Mouse (Mus musculus) forebrain, embryonic 16.5 days (tissue): Measurements from ENCODE around the gene Tmem258. TPM values are rescaled to one million over a fixed set of nuclear protein-coding genes. Genes with fewer than 3 reads are reported as not detected.

Source experiments
- ATAC-seq: fragments of 200-750 bp; cut with Nextera tagmentation; 2 replicates; pipeline ENCODE4 v1.8.0; 2017; ENCODE audit warnings: mild to moderate bottlenecking, moderate library complexity
- H3K27ac ChIP-seq: fragments of 300-500 bp; sonication (generic); 2 replicates; pipeline ENCODE4 v1.5.1; 2014; ENCODE audit warnings: low read length, control low read depth
- H3K27me3 ChIP-seq: fragments of 300-500 bp; sonication (generic); replicated peaks from 2 replicates; pipeline ENCODE4 v1.6.1; 2014; ENCODE audit warnings: low read length; ENCODE audit not compliant: control insufficient read depth, insufficient read depth
- H3K36me3 ChIP-seq: fragments of 300-500 bp; sonication (generic); 2 replicates; pipeline ENCODE4 v1.6.1; 2014; ENCODE audit not compliant: control insufficient read depth, insufficient read depth
- H3K4me1 ChIP-seq: fragments of 300-500 bp; sonication (generic); replicated peaks from 2 replicates; pipeline ENCODE4 v1.6.1; 2014; ENCODE audit warnings: low read length; ENCODE audit not compliant: control insufficient read depth, insufficient read depth
- H3K4me2 ChIP-seq: fragments of 300-500 bp; sonication (generic); 2 replicates; pipeline ENCODE4 v1.6.1; 2014; ENCODE audit warnings: mild to moderate bottlenecking, low read length, control low read depth
- H3K4me3 ChIP-seq: fragments of 300-500 bp; sonication (generic); replicated peaks from 2 replicates; pipeline ENCODE4 v1.5.1; 2014; ENCODE audit warnings: mild to moderate bottlenecking, low read length, control low read depth
- H3K9ac ChIP-seq: fragments of 300-500 bp; sonication (generic); replicated peaks from 2 replicates; pipeline ENCODE4 v1.6.1; 2014; ENCODE audit warnings: low read depth, low read length, control low read depth
- H3K9me3 ChIP-seq: fragments of 300-500 bp; sonication (generic); 2 replicates; pipeline ENCODE4 v1.6.1; 2016; ENCODE audit warnings: low read length; ENCODE audit not compliant: control insufficient read depth
- WGBS: fragments of 180-500 bp; shearing (Covaris S2); extraction: QIAGEN DNeasy Blood & Tissue Kit; methylation state at CpG from one replicate; pipeline ENCODE4 v1.1.7; 2014; 5-methylcytosine and 5-hydroxymethylcytosine counted together
- polyA plus RNA-seq: library from polyadenylated mRNA; unstranded; fragments of >200 nt; fragmentation: Nextera tagmentation; extraction: Ambion mirVana; gene quantifications from 2 replicates; pipeline ENCODE4 v1.2.1, GENCODE M21; 2015

The Tmem258 gene
- polyA plus RNA-seq, 1 experiment from 2014 or later: 324 TPM

DNA sequence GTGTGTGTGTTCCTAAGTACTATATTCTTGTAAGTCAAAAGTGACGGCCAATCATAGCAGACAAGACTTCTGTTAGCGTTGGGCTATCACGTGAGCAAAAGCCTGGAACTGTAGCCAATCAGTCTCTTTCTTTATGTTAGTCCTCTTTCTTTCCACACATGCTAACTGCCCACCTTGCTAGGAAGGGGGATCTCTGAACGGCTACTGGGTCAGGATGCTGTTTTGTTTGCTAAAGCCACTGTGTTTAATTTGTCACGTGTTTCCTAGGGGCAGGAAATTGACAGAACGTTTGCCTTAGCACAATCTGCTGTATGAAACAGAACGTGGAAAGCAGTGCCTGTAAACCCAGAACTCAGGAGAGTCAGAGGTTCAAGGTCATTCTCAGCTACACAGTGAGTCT, 21.7 kb upstream of the Tmem258 start:
- H3K27me3 ChIP-seq: no peaks in the 10 kb centered on the region
- H3K9me3 ChIP-seq: no peaks in the 10 kb centered on the region
- H3K4me2 ChIP-seq: peak overlapping the region; percentile 54
- peaks cover 31% of the 10 kb centered on the region for H3K4me1 ChIP-seq
- WGBS: 32% methylated on average over 7 of the region's 7 CpGs
- peaks cover 6% of the 10 kb centered on the region for H3K36me3 ChIP-seq
- peak overlapping the region; percentile 72 for H3K4me3 ChIP-seq
- ATAC-seq: no peak
- peak overlapping the region; percentile 2; the same call in 1 of the 2 replicates for H3K27ac ChIP-seq
- peak overlapping the region; percentile 34 for H3K9ac ChIP-seq

DNA sequence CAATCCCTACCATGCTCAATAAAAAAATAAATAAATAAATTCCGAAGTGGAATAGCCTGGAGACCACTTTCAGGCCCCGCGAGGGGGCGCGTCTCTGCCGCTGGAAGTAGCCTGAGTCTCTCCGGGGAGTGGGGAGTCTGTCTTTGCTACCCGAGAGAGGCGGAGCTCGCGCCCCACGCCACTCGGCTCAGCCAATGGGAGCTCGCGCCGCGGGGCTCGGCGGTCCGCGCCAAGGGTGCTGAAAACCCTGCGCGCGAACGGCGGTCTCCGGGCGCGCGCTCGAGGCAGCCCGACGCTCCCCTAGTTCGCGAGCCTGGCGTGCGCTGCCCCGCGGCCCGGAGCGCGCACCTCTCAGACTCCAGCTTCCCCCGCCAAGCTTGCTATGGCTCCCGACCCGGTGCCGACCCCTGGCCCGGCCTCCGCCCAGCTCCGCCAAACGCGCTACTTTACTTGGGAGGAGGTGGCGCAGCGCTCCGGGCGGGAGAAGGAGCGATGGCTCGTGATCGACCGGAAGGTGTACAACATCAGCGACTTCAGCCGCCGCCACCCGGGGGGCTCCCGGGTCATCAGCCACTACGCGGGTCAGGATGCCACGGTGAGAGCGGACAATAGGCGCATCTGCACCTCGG, 21.0 kb upstream of the Tmem258 start, which contains the start of gene Fads1:
TSS of gene Fads1 (plus strand) at position 219 of the 629 bp plus-strand sequence.
- Histone ChIP-seq H3K36me3 (peaks cover 9% of the 10 kb centered on the region), H3K4me2 (peak within 1 kb of the TSS; percentile 89), H3K4me1 (peaks cover 38% of the 10 kb centered on the region), H3K9ac (peak within 1 kb of the TSS; percentile 94), H3K27me3 (no peaks in the 10 kb centered on the region), H3K9me3 (no peaks in the 10 kb centered on the region), H3K4me3 (peak within 1 kb of the TSS; percentile 72), H3K27ac (peak within 1 kb of the TSS; percentile 96)
- under 1% methylated on average over 69 of the region's 70 CpGs for WGBS
- ATAC-seq: peak; percentile 97

DNA sequence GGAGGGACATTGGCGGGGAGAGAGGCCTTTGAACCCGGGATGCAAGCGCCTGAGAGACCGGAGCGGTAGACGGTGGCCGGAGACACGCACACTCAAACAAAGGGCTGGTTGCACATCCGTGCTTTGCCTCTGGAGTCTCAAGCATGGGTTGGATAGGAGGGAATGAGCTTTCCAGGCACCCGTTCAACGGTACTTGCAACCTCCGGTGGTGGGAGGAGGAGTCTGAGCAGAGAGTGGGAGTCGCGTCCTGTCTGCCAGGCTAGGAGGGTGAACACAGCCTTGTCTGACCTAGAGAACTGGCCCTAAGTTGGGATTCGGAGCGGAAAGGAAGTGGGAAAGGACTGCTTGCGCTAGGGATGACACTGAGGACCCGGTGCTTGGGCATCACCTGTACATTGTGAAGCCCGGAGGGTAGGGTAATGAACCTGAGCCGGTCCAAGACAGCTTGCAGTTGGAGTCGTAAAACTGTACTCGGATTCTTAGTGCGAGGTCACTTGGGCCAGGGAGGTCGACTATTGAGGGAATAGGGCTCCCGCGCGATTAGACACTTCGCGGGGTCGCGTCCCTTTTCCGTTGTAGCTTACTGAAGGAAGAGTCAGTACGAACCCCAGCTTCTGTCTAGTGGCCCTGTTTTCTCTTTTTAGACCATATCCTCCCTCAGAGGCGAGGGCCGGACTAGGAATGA, 20.4 kb upstream of the Tmem258 start:
- under 1% methylated on average over 35 of the region's 35 CpGs for WGBS

DNA sequence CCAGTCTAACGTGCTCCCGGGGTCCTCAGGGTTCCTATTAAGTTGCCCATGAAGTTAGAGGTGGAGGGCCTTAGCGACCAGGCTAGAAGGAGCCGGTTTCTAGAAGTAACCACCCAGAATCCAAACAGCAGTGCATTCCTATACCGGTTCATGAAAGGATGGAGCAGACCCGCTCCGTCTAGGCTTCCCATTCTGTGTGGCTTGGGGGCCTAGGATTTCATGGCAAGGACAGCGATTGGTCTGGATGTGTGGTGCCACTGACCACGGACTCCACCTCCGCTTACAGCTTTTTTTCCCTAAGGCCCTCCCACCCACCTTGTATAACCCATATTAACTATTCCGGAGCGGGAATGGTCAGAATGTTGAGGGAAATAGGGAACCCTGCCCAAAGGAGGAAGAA, 19.7 kb upstream of the Tmem258 start:
- Histone ChIP-seq H3K9me3 (no peaks in the 10 kb centered on the region), H3K4me1 (peaks cover 51% of the 10 kb centered on the region), H3K27ac (peak overlapping the region; percentile 96), H3K36me3 (peaks cover 17% of the 10 kb centered on the region), H3K9ac (peak overlapping the region; percentile 94), H3K27me3 (no peaks in the 10 kb centered on the region), H3K4me2 (peak overlapping the region; percentile 89), H3K4me3 (peak overlapping the region; percentile 72)
- WGBS: 1% methylated on average over 12 of the region's 12 CpGs
- 0 out of 2 replicates have a peak, but pooled peaks have one; percentile 2 for ATAC-seq

More for the DNA sequence above, 20.4 kb upstream of the Tmem258 start:
- peak overlapping the region; percentile 94 for H3K9ac ChIP-seq
- no peaks in the 10 kb centered on the region for H3K27me3 ChIP-seq
- peak; percentile 74 for ATAC-seq
- H3K4me1 ChIP-seq: peaks cover 44% of the 10 kb centered on the region
- peaks cover 10% of the 10 kb centered on the region for H3K36me3 ChIP-seq
- H3K4me3 ChIP-seq: peak overlapping the region; percentile 72
- peak overlapping the region; percentile 96 for H3K27ac ChIP-seq
- H3K9me3 ChIP-seq: no peaks in the 10 kb centered on the region
- peak overlapping the region; percentile 89 for H3K4me2 ChIP-seq

DNA sequence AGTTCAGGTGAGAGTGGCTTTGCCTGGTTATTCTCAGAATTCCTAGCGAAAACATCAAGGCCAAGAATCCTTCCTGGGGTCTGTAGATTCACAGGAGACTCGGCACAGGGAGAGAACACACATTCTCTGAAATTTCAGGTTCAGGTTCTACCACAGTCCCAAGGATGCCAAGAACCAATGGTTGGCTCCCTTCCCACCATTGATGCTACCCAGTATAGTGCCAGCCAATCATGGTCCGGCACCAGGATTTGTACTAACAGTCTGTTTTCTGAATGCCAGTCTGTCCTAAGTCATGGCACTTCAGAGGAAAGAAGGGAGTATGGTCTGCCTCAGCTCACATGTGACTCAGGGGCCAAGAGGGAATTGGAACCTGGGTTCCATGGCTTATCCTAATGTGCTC, 17.9 kb upstream of the Tmem258 start:
- no peak overlapping the region for H3K4me3 ChIP-seq
- WGBS: 80% methylated on average over 3 of the region's 3 CpGs
- peaks cover 52% of the 10 kb centered on the region for H3K4me1 ChIP-seq
- no peak for ATAC-seq
- H3K4me2 ChIP-seq: no peak overlapping the region
- H3K9ac ChIP-seq: no peak overlapping the region
- no peak overlapping the region for H3K27ac ChIP-seq
- peaks cover 25% of the 10 kb centered on the region for H3K36me3 ChIP-seq
- no peaks in the 10 kb centered on the region for H3K27me3 ChIP-seq
- H3K9me3 ChIP-seq: no peaks in the 10 kb centered on the region

DNA sequence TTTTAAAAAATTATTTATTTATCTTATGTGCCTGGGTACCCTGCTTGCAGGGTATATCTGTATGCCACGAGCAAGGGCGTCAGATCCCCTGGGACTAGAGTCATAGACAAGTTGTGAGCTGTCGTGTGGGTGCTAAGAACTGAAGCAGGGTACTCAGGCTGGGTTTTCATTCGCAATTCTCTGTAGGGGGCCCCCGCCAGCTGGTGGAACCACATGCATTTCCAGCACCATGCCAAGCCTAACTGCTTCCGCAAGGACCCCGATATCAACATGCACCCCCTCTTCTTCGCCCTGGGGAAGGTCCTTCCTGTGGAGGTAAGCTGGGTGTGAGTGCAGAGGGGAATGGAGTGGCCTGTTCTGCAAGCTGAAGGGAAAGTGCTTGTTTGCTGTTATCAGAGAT, 17.2 kb upstream of the Tmem258 start:
- no peak for ATAC-seq
- H3K9me3 ChIP-seq: no peaks in the 10 kb centered on the region
- H3K9ac ChIP-seq: no peak overlapping the region
- no peak overlapping the region for H3K4me2 ChIP-seq
- H3K27ac ChIP-seq: no peak overlapping the region
- H3K27me3 ChIP-seq: no peaks in the 10 kb centered on the region
- WGBS: 95% methylated on average over 8 of the region's 8 CpGs
- peaks cover 25% of the 10 kb centered on the region for H3K36me3 ChIP-seq
- no peak overlapping the region for H3K4me3 ChIP-seq
- peaks cover 52% of the 10 kb centered on the region for H3K4me1 ChIP-seq

DNA sequence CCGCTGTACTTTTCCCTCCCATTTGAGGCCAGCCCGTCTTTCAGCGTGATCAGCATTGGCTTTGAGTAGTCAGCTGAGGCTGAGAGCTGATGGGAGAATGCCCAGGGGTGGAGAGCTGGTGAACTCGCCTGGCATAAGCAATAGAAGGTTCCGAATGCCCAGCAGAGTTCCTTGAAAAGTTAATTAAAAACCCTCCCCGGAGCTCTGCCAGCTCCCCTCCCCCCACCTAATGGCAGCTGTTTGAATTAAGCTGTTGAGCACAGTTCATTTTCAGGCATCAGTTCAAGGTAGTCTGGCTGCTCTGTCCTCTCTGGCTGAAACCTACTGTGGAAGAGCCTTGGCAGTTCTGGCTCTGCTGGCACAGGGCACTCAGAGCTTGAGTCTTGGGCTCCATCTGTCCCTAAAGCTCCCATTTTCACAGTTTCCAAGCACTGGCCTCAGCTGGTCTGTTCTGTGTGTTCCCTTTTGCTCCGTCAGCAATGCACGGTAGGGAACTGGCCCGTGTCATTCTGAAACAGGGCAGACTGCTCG, 15.5 kb upstream of the Tmem258 start:
- peaks cover 31% of the 10 kb centered on the region for H3K36me3 ChIP-seq
- H3K9ac ChIP-seq: no peak overlapping the region
- H3K4me1 ChIP-seq: peaks cover 49% of the 10 kb centered on the region
- WGBS: 31% methylated on average over 10 of the region's 10 CpGs
- no peaks in the 10 kb centered on the region for H3K27me3 ChIP-seq
- ATAC-seq: peak; percentile 78
- H3K4me3 ChIP-seq: no peak overlapping the region
- H3K27ac ChIP-seq: peak overlapping the region; percentile 70
- H3K9me3 ChIP-seq: no peaks in the 10 kb centered on the region
- H3K4me2 ChIP-seq: no peak overlapping the region

DNA sequence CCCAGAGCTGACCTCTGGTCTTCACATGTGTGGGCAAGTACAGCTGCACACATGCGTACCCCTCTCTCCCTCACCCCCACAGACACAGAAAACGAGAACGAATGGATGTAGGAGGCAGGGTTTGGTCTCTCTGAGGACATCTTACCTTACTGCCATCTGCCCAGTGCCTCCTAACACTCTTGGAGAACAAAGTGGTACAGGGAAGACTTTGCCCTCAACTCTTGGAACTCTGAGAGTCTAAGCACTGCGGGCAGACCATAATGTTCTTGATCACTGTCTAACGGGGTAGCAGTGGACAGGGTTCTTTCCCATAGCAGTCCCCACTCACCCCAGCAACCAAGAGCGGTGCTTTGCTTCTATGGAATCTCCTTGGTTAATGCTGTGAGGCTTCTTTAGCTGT, 14.8 kb upstream of the Tmem258 start:
- no peaks in the 10 kb centered on the region for H3K27me3 ChIP-seq
- no peak for ATAC-seq
- H3K9ac ChIP-seq: no peak overlapping the region
- no peaks in the 10 kb centered on the region for H3K9me3 ChIP-seq
- H3K36me3 ChIP-seq: peaks cover 33% of the 10 kb centered on the region
- H3K4me2 ChIP-seq: no peak overlapping the region
- H3K27ac ChIP-seq: peak overlapping the region; percentile 70
- no peak overlapping the region for H3K4me3 ChIP-seq
- WGBS: 90% methylated on average over 6 of the region's 6 CpGs
- H3K4me1 ChIP-seq: peaks cover 47% of the 10 kb centered on the region

DNA sequence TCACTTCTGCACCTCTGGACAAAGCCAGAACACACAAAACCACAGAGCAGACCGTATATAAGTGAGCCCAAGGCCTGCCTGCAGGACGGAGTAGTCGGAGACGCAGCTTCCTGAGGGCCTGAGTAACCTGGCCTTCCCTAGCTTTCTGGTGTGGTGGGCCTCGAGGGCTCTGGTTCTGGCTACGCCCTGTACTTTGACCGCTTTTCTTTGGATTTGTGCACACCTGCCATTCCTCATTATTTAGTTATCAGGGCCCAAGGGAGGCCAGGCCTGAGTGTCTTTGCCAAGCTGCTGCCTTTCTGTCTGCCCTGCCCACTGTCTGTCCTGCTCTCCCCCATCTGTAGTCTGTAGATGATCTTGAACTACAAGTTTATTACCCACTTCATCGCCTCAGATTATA, 13.9 kb upstream of the Tmem258 start:
- Histone ChIP-seq H3K4me3 (no peak overlapping the region), H3K36me3 (peaks cover 42% of the 10 kb centered on the region), H3K9ac (no peak overlapping the region), H3K27ac (no peak overlapping the region), H3K4me1 (peaks cover 38% of the 10 kb centered on the region), H3K9me3 (no peaks in the 10 kb centered on the region), H3K4me2 (no peak overlapping the region), H3K27me3 (no peaks in the 10 kb centered on the region)
- WGBS: 96% methylated on average over 8 of the region's 8 CpGs
- ATAC-seq: no peak
